Mouse (Mus musculus): ENCODE measurements around the gene LTO1.

The LTO1 gene

DNA sequence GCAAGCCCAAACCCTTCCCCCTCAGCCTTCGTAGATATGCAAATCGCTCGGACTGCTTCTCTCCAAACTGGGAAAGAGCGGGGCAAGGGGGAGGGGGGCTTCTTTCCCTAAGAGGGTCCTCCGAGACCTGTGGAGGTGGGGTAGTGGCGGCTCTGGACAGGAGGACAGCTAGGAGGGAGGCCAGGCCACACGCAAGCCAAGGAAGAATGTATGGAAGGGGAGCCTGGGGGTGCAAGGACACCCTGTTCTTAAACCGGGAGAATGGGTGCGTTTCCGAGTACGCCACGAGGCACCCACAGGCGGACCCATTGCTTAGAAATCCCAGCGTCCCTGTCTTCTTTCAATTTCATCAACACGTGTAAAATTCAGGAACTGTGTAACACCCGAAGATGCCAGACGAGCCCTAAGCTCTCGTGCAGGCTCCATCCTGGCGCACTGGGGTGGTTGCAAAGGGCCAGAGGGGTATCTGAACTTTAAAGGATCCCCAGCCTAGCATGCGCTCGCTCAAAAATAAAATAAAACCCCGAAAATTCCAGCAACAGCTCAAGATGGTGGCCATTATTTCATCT, 25.2 kb downstream of the LTO1 start:
- ATAC-seq (ENCODE audit: low TSS enrichment), result no peak

DNA sequence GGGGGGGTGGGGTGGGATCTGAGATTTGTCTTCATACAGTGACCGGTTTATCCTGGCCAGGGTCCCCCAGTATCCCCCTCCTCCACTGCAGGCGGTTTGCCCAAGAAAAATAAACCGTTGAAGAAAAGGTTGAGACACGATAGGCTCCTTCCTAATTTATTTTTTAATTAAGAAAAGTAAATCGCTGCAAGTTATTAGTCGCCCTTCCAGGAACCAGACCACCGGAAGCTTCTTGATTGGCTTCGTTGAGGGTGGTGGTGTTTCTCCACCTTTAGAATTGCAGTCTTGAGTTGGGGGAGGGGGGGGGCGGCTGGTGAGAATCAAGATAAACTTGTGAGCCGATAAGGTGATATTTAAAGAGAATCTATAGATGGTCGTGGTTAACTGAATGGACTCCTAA, 25.7 kb downstream of the LTO1 start:
- ATAC-seq (ENCODE audit: low TSS enrichment), result no peak

DNA sequence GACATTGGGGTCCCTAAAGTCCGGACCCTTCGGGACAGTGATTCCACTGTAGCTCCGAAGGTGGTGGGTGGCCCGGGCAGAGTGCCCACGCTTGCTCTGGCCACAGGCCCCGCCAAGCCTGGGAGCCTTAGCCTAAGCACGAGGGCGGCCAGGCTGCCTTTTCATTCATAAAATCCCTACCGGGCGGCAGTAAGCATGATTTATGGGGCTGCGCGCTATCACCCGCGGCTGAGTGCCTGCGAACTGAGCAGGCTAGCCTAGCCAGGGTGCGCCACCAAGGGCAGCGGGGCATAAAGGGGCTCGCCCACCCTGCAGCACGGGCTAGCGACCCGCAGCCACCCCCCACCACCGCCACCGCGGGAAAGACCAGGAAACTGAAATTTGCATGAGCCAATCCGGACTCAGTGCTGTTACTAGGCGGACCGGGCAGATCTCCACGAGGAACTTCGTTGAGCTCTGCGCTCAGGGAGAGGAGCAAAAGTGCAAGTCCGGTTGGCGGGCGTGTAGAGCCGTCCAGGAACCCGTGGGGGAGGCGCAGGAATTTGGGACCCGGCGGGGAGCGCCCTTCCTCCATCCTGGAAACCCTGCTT, 26.4 kb downstream of the LTO1 start:
- ATAC-seq (ENCODE audit: low TSS enrichment), result peak; percentile 32

DNA sequence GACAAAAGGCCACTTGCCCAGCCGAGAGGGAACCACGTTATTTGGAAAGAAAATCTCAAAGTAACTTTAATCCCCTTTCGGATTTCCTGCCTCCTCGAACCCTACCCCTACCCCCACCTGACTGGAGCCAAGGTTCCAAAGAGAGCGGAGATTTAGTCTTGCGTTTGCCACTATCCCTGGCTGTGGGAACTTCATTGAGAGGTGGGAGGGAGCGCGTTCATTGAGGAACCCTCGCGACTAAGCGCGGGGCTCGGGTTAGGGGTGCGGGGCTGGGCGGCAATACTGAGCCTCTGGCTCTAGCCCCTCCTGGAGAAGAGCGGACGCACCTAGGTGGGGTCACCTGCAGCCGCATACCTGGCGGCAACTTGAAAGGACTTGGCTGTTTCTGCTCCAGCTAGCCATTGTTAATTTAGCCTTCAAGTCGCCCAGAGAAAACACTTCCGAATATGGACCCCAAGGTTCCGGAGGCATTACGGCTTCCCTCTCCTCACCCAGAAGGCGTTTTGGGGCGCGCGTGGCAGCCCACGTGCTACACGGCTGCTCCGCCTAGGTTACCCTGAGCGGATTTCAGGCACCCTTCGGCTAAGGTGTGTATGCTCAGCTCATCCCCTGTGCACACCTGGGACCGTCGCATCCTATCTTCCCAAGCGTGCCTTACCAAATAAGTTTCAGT, 27.3 kb downstream of the LTO1 start:
- ATAC-seq (ENCODE audit: low TSS enrichment), result no peak

DNA sequence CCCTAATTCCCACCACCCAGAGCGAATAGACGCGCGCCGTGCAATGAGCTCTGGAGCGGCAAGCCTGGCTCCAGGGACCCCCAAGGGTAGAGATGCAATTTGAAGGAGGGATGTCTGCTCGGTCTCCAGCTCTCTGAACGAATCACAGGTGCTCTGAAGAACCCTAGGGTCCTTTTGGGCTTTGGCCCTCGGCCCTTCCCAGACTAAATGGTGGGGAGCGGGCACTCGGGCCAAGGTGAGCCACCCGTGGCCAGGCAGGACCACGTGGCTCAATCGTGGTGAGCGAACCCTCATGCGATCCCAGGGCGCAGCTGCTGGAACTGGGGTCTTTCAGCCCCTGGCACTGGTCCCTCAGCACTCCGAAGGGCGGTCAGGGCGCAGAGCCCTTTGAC, 27.8 kb downstream of the LTO1 start:
- no peak for ATAC-seq (ENCODE audit: low TSS enrichment)

DNA sequence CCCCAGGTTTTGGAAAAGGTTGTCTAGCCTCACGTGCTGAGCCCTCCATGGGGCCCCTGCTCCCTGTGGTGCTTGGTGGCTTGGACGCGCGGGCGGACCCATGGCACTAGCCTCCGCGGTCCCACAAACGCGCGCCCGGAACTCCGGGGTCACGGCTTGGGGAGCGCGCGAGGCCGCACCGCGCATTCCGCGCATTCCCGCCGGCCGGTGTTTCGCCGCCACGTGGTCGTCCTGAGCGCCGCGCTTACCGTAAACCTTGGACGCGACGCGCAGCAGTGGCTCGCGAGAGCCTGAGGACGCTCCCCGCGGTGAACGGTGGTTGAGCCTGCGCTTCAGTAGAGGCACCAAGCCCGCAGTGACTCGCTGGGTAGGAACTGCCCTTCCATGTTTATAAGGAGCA, 28.4 kb downstream of the LTO1 start:
- peak; percentile 67 for ATAC-seq (ENCODE audit: low TSS enrichment)

DNA sequence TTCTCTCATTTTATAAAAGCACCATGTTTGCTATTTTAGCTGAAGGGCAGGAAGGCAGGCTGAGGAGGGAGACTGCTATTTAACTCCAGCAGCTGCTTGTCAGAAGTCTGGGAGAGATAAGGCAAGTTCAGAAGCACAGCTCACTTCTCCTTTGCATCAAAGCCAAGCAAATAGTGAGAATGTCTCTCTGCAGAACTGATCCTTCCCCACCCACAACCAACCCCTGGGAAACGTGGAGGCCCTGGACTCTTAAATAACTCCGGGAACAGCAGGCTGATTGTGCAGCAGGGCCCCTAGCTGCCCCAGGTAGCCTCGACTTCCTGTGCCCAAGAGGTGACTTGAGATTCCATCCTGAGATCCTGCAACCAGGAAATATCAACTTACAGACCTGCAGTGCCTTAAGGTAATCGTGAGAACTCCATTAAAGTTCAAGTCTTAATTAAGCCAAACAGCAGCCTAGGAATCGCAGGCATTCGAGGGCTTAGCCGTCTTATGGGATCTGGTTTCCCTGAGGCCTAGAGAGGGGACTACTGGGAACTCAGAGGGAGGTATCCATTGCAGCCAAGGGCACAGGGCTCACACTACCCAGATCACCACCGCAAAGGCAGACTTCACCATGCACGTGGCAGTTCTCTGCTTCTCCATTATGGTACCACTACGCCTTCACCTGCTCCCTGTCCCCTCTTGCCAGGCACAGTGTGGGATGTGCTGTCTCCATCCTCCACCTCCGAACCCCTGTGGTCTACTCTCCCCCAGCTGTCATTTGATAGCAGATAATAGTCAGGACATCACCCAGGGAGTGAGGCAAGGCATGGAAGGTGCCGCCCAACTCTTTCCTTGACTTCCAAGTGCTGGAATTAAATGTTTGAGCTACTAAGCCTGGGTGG, 43.9 kb downstream of the LTO1 start:
- no peak for ATAC-seq (ENCODE audit: low TSS enrichment)

DNA sequence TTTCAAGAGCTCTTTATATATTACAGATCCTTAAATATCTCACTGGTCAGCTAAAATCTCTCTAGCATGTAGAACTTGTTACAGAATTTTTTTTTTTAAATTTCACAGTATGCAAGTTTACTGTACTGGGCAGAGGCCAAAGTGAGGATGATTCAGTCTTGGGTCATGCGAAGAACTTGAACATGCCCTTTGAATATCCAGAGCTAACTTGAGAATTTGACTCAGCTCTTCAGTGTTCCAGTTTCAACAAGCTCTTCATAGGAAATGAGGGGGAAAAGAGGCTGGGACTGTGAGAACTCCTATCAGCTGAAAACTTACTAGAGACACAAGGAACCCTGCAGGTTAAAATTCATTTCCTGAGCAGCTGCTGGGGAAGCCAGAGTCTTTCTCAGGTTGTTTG, 49.0 kb downstream of the LTO1 start:
- ATAC-seq (ENCODE audit: low TSS enrichment), result no peak

DNA sequence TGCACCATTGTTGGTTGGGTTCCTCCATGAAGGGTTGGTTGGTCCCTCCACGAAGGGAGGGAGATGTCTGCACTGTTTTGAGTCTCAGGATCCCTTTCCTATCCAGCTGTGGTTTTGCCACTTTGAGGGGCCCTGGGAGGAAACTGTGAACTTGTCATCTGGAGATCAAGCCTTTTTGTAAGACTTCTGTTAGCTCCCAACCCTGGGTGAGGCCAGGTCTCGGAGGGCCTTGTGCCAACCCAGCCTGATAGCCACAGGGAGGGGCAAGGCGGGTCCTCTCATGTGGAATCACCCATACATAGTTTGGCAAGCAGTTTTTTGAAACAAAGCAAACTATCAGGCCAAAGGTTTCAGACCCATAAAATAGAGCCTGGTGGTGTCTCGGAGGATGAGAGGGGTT, 49.4 kb downstream of the LTO1 start:
- no peak for ATAC-seq (ENCODE audit: low TSS enrichment)

DNA sequence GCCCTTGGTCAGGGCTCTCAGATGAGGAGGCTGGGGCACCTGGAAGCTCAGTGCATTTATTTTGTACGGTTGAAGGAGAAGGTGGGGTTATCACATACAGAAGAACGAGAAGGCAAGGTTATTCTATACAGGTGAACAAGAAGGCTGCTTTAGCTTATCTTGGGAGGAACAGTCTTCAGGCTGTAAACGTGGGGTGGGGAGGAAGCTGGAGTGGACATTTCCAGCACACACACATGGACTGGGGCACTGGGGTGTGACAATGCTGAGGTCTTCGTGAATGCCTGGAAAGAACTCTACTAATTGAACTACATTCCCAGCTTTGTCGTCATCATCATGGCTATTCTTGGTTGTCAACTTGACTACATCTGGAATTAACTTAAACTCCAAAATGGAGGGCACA, 51.0 kb downstream of the LTO1 start:
- no peak for ATAC-seq (ENCODE audit: low TSS enrichment)

DNA sequence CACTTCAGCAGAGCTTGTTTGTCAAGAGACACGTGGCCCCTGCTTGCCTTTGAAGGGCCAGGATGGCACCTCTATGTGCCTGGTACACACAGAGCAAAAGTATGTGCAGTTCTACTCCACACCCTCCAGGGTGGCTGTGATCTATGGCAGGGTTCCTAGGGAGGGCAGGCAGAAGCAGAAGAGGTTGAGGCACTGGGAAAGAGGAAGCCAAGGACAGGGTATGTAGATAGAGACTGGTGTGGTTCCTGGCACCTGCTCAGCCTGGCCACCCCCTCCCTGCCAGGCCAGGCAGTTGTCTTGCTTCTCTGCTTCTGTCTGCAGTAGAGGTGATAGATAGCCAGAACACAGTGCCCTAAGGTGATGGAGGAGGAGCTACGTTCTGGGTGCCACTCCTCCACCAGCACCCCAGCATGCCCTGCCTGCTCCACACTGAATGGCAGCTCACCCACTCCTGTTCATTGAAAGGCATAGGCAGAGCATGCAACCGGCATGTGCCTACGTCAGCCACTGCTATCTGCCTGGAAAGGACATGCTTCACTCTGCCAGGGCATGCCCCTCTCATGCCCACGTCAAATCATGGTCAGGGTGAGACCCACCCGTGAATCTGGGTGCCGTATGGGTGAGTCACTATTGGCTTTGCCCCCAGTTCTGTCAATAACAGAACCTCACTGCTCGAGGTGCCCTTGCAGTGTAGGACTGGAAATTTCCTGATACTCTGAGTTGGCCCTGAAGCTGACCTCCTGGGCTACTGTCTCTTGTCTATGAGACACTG, 56.3 kb downstream of the LTO1 start:
- ATAC-seq (ENCODE audit: low TSS enrichment), result no peak

DNA sequence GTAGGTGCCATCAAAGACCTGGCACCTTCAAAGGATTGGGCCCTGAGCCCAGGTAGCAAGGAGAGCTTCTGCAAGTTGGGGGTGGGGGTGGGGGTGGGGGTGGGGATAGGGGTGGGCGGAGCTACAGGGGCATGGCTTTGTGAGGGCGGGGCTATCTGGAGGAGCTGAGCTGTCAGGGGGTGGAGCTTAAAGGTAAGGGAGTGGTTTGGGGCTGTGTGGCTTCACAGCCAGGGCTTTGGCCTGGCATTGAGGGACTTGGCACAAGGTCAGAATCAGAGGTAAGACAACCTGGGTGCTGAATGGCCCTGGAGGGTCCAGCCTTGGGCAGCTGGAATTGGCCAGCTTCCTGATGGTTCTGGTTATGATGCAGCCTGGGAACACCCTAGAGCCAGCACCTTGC, 56.9 kb downstream of the LTO1 start:
- no peak for ATAC-seq (ENCODE audit: low TSS enrichment)

DNA sequence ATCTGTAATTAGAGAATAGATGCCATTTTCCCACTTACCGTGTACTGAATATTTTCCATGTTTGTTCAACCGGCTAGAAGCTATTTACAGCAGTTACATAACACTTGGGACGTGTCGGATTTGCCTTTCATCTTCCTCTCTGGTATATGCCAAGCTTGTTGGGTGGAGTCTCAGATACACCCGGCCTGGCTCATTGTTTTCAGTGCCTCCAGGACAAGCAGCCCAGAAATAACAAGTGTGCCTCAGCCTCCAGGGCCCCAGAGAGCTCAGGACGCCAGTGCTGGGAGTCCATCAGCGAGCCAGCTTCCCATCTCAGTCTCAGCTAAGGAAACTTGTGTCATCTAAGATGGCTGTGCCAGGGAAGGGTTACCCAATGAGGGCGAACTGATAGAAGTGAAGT, 58.6 kb downstream of the LTO1 start:
- ATAC-seq (ENCODE audit: low TSS enrichment), result no peak

DNA sequence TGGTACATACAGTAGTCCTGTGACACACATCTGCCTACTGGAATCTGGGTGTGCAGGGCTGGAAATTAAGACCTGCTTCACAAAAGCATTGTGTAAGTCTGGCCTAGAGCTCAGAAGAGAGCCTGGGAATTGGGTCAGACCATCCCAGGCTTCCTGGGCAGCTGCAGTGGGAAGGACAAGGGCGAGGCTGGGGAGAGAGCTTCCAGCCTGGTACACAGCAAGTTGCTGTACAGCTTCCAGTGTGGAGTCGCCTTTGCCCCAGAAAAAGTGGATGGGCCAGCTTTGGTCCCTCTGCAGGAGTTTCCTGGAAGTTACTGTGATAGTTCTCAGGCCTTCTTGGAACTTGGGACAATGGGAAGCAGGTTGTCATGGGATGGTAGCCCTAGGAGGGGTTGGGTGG, 62.2 kb downstream of the LTO1 start:
- ATAC-seq (ENCODE audit: low TSS enrichment), result no peak

DNA sequence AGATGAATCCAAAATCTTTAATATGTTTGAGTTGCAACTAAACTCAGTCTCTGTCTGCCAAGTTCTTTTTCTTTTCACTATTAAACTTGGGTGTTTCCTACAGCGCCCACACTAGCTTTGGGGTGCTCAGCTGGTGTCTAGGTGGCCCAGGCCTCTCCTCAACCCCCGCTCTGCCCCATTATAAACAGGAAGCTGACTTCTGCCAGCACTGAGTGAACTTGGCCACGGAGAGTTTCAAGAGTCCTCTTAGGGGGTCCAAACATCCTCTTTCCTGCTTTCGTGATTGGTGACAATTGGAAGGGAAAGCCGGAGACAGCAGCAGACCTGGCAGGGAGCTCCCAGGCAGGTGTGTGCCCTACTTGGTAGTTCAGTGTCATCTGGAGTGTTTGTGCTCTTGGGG, 64.9 kb downstream of the LTO1 start:
- ATAC-seq (ENCODE audit: low TSS enrichment), result no peak
